Mouse (Mus musculus): ENCODE data around the gene Gm20894. TPM values are rescaled to one million over a fixed set of nuclear protein-coding genes. Genes with fewer than 3 reads are reported as not detected.
"Not testable (repeated sequence)": the region's sequence is repeated elsewhere in the genome, so short reads cannot be mapped to it uniquely, and the experiment has no call there.

The Gm20894 gene
- not detected in 2 replicates for polyA plus RNA-seq (2015; fragmentation: Nextera tagmentation; extraction: Ambion mirVana)

DNA sequence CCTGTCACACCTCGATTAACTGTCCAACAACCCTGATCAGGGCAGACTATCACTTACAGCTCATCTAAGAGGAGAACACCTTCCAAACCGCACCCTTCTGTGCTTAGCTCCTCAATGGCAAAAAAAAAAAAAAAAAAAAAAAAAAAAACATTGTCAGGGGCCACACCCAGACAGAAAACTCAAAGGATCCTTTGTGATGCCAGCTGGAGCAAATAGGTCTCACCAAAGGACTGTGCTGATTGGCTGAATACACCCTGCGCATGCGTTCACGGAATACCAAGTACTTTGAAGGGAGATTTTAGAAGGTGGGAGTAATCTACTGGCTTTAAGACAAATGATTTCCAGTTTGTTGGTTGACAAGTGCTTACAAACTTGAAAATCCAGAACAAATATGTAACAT is at the start of gene Gm20894:
Gm20894 (minus strand) TSS at position 101 of the 400 bp plus-strand sequence.
- no CpG with 5 or more reads among the region's 5 CpGs for WGBS
- ATAC-seq (ENCODE audit: extremely low read depth, insufficient number of reproducible peaks, low FRiP score, low TSS enrichment); H3K4me3 ChIP-seq; H3K9ac ChIP-seq; H3K27ac ChIP-seq (replicated peaks); H3K4me1 ChIP-seq; H3K9me3 ChIP-seq; H3K36me3 ChIP-seq; H3K4me2 ChIP-seq; H3K27me3 ChIP-seq (replicated peaks): not testable (repeated sequence)

Measured in heart, embryonic 13.5 days (tissue).